ENCODE assay signal across 25 mouse cellular contexts in genomic region chr6:121848378-121848777, GRCm38 (mm10). TPM values are rescaled to one million over a fixed set of nuclear protein-coding genes. Genes with fewer than 3 reads are reported as not detected.
DNase-seq lines count a peak whose midpoint lies in the region; ATAC-seq and TF ChIP-seq lines count a peak whose summit lies in the region.
"Had no signal": no experiment of that assay in that cellular context is flagged by ENCODE, and none has a peak within 500 bp of the region (broad histone marks: within the 10 kb centered on the region; RNA-seq: fewer than 3 reads in every experiment).

No protein-coding gene starts in this region.

- no peaks in the 10 kb centered on the region for H3K27me3 ChIP-seq in heart, embryonic 12.5 days (replicated peaks)
- H3K27me3 ChIP-seq in heart, adult 2 months (ENCODE audit: control insufficient read depth, insufficient read depth, low read length) = no peaks in the 10 kb centered on the region
- H3K27me3 ChIP-seq in heart, embryonic 16.5 days (ENCODE audit: control insufficient read depth, insufficient read depth, low read length) = no peaks in the 10 kb centered on the region
- no peaks in the 10 kb centered on the region for H3K27me3 ChIP-seq in intestine, embryonic 15.5 days (replicated peaks)
- H3K27me3 ChIP-seq: embryonic facial prominence, embryonic 13.5 days; forebrain, embryonic 12.5 days; hindbrain, embryonic 15.5 days; Patski had no signal

- H3K27ac ChIP-seq in heart, embryonic 12.5 days (ENCODE audit: poor library complexity, severe bottlenecking) = peak overlapping the region; percentile 47; the same call in 1 of the 2 replicates
- H3K27ac ChIP-seq in heart, adult 2 months = no peak overlapping the region
- H3K27ac ChIP-seq in heart, embryonic 16.5 days (ENCODE audit: low read length) = peak overlapping the region; percentile 67
- H3K27ac ChIP-seq in intestine, embryonic 15.5 days = no peak overlapping the region
- H3K27ac ChIP-seq: embryonic facial prominence, embryonic 13.5 days; forebrain, embryonic 12.5 days; hindbrain, embryonic 15.5 days had no signal

- no peak for TF ChIP-seq CTCF in heart, adult 2 months (IDR thresholded peaks at IDR 0.05)

- H3K4me2 ChIP-seq in heart, embryonic 12.5 days = no peak overlapping the region
- H3K4me2 ChIP-seq in heart, embryonic 16.5 days (ENCODE audit: low read depth, low read length) = no peak overlapping the region
- no peak overlapping the region for H3K4me2 ChIP-seq in intestine, embryonic 15.5 days (replicated peaks)
- H3K4me2 ChIP-seq: embryonic facial prominence, embryonic 13.5 days; forebrain, embryonic 12.5 days; hindbrain, embryonic 15.5 days had no signal

- H3K4me1 ChIP-seq in heart, embryonic 12.5 days (replicated peaks) = peaks cover 7% of the 10 kb centered on the region; the same call in 1 of the 2 replicates
- H3K4me1 ChIP-seq in heart, adult 2 months (ENCODE audit: control insufficient read depth, insufficient read depth, low read length) = no peaks in the 10 kb centered on the region
- H3K4me1 ChIP-seq in heart, embryonic 16.5 days (ENCODE audit: control insufficient read depth, insufficient read depth, low read length) = no peaks in the 10 kb centered on the region
- no peaks in the 10 kb centered on the region for H3K4me1 ChIP-seq in intestine, embryonic 15.5 days (replicated peaks)
- H3K4me1 ChIP-seq: embryonic facial prominence, embryonic 13.5 days; forebrain, embryonic 12.5 days; hindbrain, embryonic 15.5 days had no signal

- H3K9ac ChIP-seq in heart, embryonic 12.5 days = no peak overlapping the region
- H3K9ac ChIP-seq in heart, adult 2 months (ENCODE audit: low read depth, low read length) = no peak overlapping the region
- H3K9ac ChIP-seq in heart, embryonic 16.5 days (ENCODE audit: low read length) = no peak overlapping the region
- H3K9ac ChIP-seq in intestine, embryonic 15.5 days = no peak overlapping the region
- H3K9ac ChIP-seq: embryonic facial prominence, embryonic 13.5 days; forebrain, embryonic 12.5 days; hindbrain, embryonic 15.5 days had no signal

- no peak for TF ChIP-seq EP300 in heart, adult 2 months (IDR thresholded peaks at IDR 0.05; ENCODE audit: insufficient read depth, low read depth, low read length)

- WGBS in heart, embryonic 12.5 days = 8% methylated on average over 1 of the region's 1 CpGs
- 14% methylated on average over 1 of the region's 1 CpGs for WGBS in heart, adult 2 months
- 20% methylated on average over 1 of the region's 1 CpGs for WGBS in heart, embryonic 16.5 days
- 43% methylated on average over 1 of the region's 1 CpGs for WGBS in intestine, embryonic 15.5 days

- 0 out of 2 replicates have a peak, but pooled peaks cover 6% of the 10 kb centered on the region for H3K9me3 ChIP-seq in heart, embryonic 12.5 days (replicated peaks)
- H3K9me3 ChIP-seq in heart, embryonic 16.5 days (replicated peaks; ENCODE audit: control insufficient read depth, low read length) = no peaks in the 10 kb centered on the region; the same call in 1 of the 2 replicates
- H3K9me3 ChIP-seq in intestine, embryonic 15.5 days = no peaks in the 10 kb centered on the region
- H3K9me3 ChIP-seq: embryonic facial prominence, embryonic 13.5 days; G1E; hindbrain, embryonic 15.5 days had no signal

- no peaks in the 10 kb centered on the region for H3K36me3 ChIP-seq in heart, embryonic 12.5 days
- H3K36me3 ChIP-seq in heart, adult 2 months (ENCODE audit: control insufficient read depth, insufficient read depth, low read length) = no peaks in the 10 kb centered on the region
- H3K36me3 ChIP-seq in heart, embryonic 16.5 days (ENCODE audit: control insufficient read depth, insufficient read depth) = no peaks in the 10 kb centered on the region
- no peaks in the 10 kb centered on the region for H3K36me3 ChIP-seq in intestine, embryonic 15.5 days
- H3K36me3 ChIP-seq: embryonic facial prominence, embryonic 13.5 days; forebrain, embryonic 12.5 days; G1E; hindbrain, embryonic 15.5 days had no signal

- TF ChIP-seq POLR2A in heart, adult 2 months (IDR thresholded peaks at IDR 0.05; ENCODE audit: insufficient read depth, low read depth, low read length) = no peak

- H3K79me2 ChIP-seq in heart, adult 2 months (replicated peaks; ENCODE audit: control insufficient read depth, insufficient read depth, low read length) = no peaks in the 10 kb centered on the region

- no peak overlapping the region for H3K4me3 ChIP-seq in heart, embryonic 12.5 days
- H3K4me3 ChIP-seq in heart, adult 2 months = no peak overlapping the region
- H3K4me3 ChIP-seq in heart, embryonic 16.5 days (ENCODE audit: low read length) = no peak overlapping the region
- no peak overlapping the region for H3K4me3 ChIP-seq in intestine, embryonic 15.5 days (replicated peaks)
- H3K4me3 ChIP-seq: embryonic facial prominence, embryonic 13.5 days; forebrain, embryonic 12.5 days; hindbrain, embryonic 15.5 days had no signal

- no peak for DNase-seq in heart, adult 2 months
- DNase-seq in heart, postnatal 14 days = no peak
- peak; percentile 26 for DNase-seq in MEL-GATA-1-ER (ENCODE audit: extremely low read depth, low read depth)
- peak; percentile 1 to 3 for DNase-seq in heart, postnatal 10 days
- DNase-seq: adrenal gland, postnatal 14 days; B cell, adult 2 months; cerebellum, adult 11-12 months; cerebellum, adult 9-10 months; cerebellum, postnatal 25 days; gastrocnemius, postnatal 14 days; kidney, adult 8-10 months had no signal

- intact Hi-C loops in heart, adult 2 months (cut with DNase I) = no loop called here
- intact Hi-C loops in heart, postnatal 14 days (cut with DNase I) = no loop called here
- intact Hi-C loops in heart, postnatal 10 days (cut with DNase I) = no loop called here

- peak; percentile 75 for ATAC-seq in heart, embryonic 12.5 days (ENCODE audit: insufficient number of reproducible peaks, low FRiP score)
- ATAC-seq in heart, embryonic 16.5 days (replicated peaks; ENCODE audit: extremely low read depth, insufficient read depth, low FRiP score) = peak; percentile 87
- ATAC-seq in intestine, embryonic 15.5 days = no peak
- ATAC-seq: activated CD4-positive, CD25-positive, alpha-beta regulatory T cell, adult 4 months; CD4-positive, CD25-positive, alpha-beta regulatory T cell, adult 4 months; forebrain, embryonic 16.5 days; intestine, postnatal 0 days; Patski had no signal

RNA-seq across cellular contexts. Expression of gene Mug1, which starts 10.0 kb away (rescaled TPM):
- polyA plus RNA-seq in heart, embryonic 12.5 days (2016; fragmentation: Nextera tagmentation; extraction: Ambion mirVana) = 0.06 and 0.22 TPM in 2 replicates
- not detected for total RNA-seq in heart, adult 2 months (2021)
- 0.26 TPM in 1 of 2 replicates, not detected in the other for polyA plus RNA-seq in heart, adult 2 months (2012; rRNA removed)
- 0.05 and 0.24 TPM in 2 replicates for polyA plus RNA-seq in heart, embryonic 16.5 days (2015; fragmentation: Nextera tagmentation; extraction: Ambion mirVana)
- total RNA-seq in heart, postnatal 14 days (2021) = not detected
- total RNA-seq in heart, postnatal 10 days (2021) = not detected
- polyA plus RNA-seq in intestine, embryonic 15.5 days (2015; fragmentation: Nextera tagmentation; extraction: Ambion mirVana) = not detected in 2 replicates
- total RNA-seq: gastrocnemius, postnatal 14 days had no signal
- polyA plus RNA-seq: CD4-positive, CD25-positive, alpha-beta regulatory T cell, adult 4 months; embryonic facial prominence, embryonic 13.5 days; forebrain, embryonic 12.5 days; forebrain, embryonic 16.5 days; frontal cortex, adult 2 months; G1E; hindbrain, embryonic 15.5 days; intestine, postnatal 0 days; kidney, embryonic 16.5 days; Patski had no signal

Comparison
In these comparisons a context has a peak if more than half of its experiments do, and no peak if none do; other contexts are left out.
1. H3K27ac ChIP-seq: peak in heart, embryonic 12.5 days (single experiment) and heart, embryonic 16.5 days (single experiment); none in heart, adult 2 months (single experiment) and intestine, embryonic 15.5 days (single experiment).
2. DNase-seq: peak in MEL-GATA-1-ER (single experiment) and heart, postnatal 10 days (2 of 2); none in heart, adult 2 months (0 of 2) and heart, postnatal 14 days (0 of 2).